9 mouse cellular contexts compared by ENCODE assay signal in genomic region chr1:59914799-59915198, GRCm38 (mm10). TPM values are rescaled to one million over a fixed set of nuclear protein-coding genes. Genes with fewer than 3 reads are reported as not detected.
DNase-seq lines count a peak whose midpoint lies in the region; ATAC-seq and TF ChIP-seq lines count a peak whose summit lies in the region.
"Had no signal": no experiment of that assay in that cellular context is flagged by ENCODE, and none has a peak within 500 bp of the region (broad histone marks: within the 10 kb centered on the region; RNA-seq: fewer than 3 reads in every experiment).

No protein-coding gene starts in this region.

- intact Hi-C loops in left cerebral cortex, postnatal 10 days (cut with DNase I): no loop called here

- peak overlapping the region; percentile 34 for H3K9ac ChIP-seq in lung, postnatal 0 days (replicated peaks; ENCODE audit: low read depth)
- peak overlapping the region; percentile 96; the same call in 1 of the 2 replicates for H3K9ac ChIP-seq in liver, embryonic 11.5 days (ENCODE audit: low read depth, low read length)
- H3K9ac ChIP-seq in stomach, postnatal 0 days (ENCODE audit: low read length): no peak overlapping the region

- DNase-seq in cerebellum, adult 2 months: no peak
- DNase-seq in cerebellum, adult 9-10 months: no peak
- DNase-seq in lung, postnatal 0 days (ENCODE audit: low spot score): peak; percentile 25
- DNase-seq in lung, postnatal 10 days: no peak
- no peak for DNase-seq in liver, embryonic 11.5 days (ENCODE audit: low spot score)
- DNase-seq in stomach, postnatal 0 days (ENCODE audit: low spot score): no peak
- DNase-seq in thymus, postnatal 10 days (ENCODE audit: low spot score in 2 of 2): no peak
- no peak for DNase-seq in left cerebral cortex, postnatal 10 days (ENCODE audit: extremely low spot score in 1 of 2, low spot score in 2 of 2)
- DNase-seq: kidney, postnatal 36 days had no signal

- no peak for ATAC-seq in lung, postnatal 0 days
- ATAC-seq in liver, embryonic 11.5 days (replicated peaks; ENCODE audit: low FRiP score): peak; percentile 28; the same call in 1 of the 2 replicates
- ATAC-seq in stomach, postnatal 0 days (ENCODE audit: low FRiP score, low TSS enrichment): no peak

- H3K9me3 ChIP-seq in lung, postnatal 0 days (ENCODE audit: low read length): no peaks in the 10 kb centered on the region
- H3K9me3 ChIP-seq in liver, embryonic 11.5 days (ENCODE audit: control insufficient read depth, low read length): no peaks in the 10 kb centered on the region
- H3K9me3 ChIP-seq in stomach, postnatal 0 days (ENCODE audit: control insufficient read depth, low read length): no peaks in the 10 kb centered on the region

- peak overlapping the region; percentile 79 for H3K4me2 ChIP-seq in lung, postnatal 0 days (replicated peaks; ENCODE audit: low read depth, low read length)
- peak overlapping the region; percentile 79 for H3K4me2 ChIP-seq in liver, embryonic 11.5 days
- peak overlapping the region; percentile 84 for H3K4me2 ChIP-seq in stomach, postnatal 0 days (replicated peaks; ENCODE audit: low read depth)

- no peak for TF ChIP-seq CTCF in cerebellum, adult 2 months (IDR thresholded peaks at IDR 0.05; ENCODE audit: borderline replicate concordance, insufficient read depth, low read depth, low read length)
- TF ChIP-seq CTCF in lung, postnatal 0 days (IDR thresholded peaks at IDR 0.05): no peak
- TF ChIP-seq CTCF in stomach, postnatal 0 days (IDR thresholded peaks at IDR 0.05; ENCODE audit: low read depth): no peak

- no peak for TF ChIP-seq POLR2A in cerebellum, adult 2 months (IDR thresholded peaks at IDR 0.05; ENCODE audit: borderline replicate concordance, insufficient read depth, low read length)

- TF ChIP-seq EP300 in lung, postnatal 0 days (IDR thresholded peaks at IDR 0.05): no peak
- no peak for TF ChIP-seq EP300 in stomach, postnatal 0 days (optimal IDR thresholded peaks at IDR 0.05)

- H3K4me1 ChIP-seq in cerebellum, adult 2 months (ENCODE audit: control insufficient read depth, insufficient read depth, low read length): no peaks in the 10 kb centered on the region; the same call in 1 of the 2 replicates
- peaks cover 3% of the 10 kb centered on the region; the same call in 1 of the 2 replicates for H3K4me1 ChIP-seq in lung, postnatal 0 days (ENCODE audit: insufficient read depth, low read depth, low read length)
- H3K4me1 ChIP-seq in liver, embryonic 11.5 days (replicated peaks; ENCODE audit: control insufficient read depth, insufficient read depth, low read length): peaks cover 30% of the 10 kb centered on the region
- 0 out of 2 replicates have a peak, but pooled peaks cover 3% of the 10 kb centered on the region for H3K4me1 ChIP-seq in stomach, postnatal 0 days (replicated peaks; ENCODE audit: control insufficient read depth, insufficient read depth)

- peak overlapping the region; percentile 88 for H3K4me3 ChIP-seq in cerebellum, adult 2 months (replicated peaks; ENCODE audit: insufficient read depth, low read depth, low read length)
- H3K4me3 ChIP-seq in lung, postnatal 0 days (ENCODE audit: low read depth, low read length): peak overlapping the region; percentile 99
- H3K4me3 ChIP-seq in liver, embryonic 11.5 days (ENCODE audit: low read depth, low read length): peak overlapping the region; percentile 99
- no peak overlapping the region for H3K4me3 ChIP-seq in stomach, postnatal 0 days (ENCODE audit: low read depth, low read length)

- no peaks in the 10 kb centered on the region for H3K27me3 ChIP-seq in cerebellum, adult 2 months (ENCODE audit: control insufficient read depth, insufficient read depth, low read length)
- no peaks in the 10 kb centered on the region for H3K27me3 ChIP-seq in lung, postnatal 0 days (replicated peaks; ENCODE audit: insufficient read depth, low read length)
- H3K27me3 ChIP-seq in liver, embryonic 11.5 days (replicated peaks; ENCODE audit: control insufficient read depth, insufficient read depth, low read length): no peaks in the 10 kb centered on the region
- H3K27me3 ChIP-seq in stomach, postnatal 0 days (ENCODE audit: control insufficient read depth, insufficient read depth, low read length): no peaks in the 10 kb centered on the region

- no peak overlapping the region for H3K27ac ChIP-seq in cerebellum, adult 2 months (ENCODE audit: insufficient read depth, low read length)
- peak overlapping the region; percentile 98; the same call in 1 of the 2 replicates for H3K27ac ChIP-seq in lung, postnatal 0 days (ENCODE audit: low read length)
- peak overlapping the region; percentile 94 for H3K27ac ChIP-seq in liver, embryonic 11.5 days (ENCODE audit: low read depth, low read length)
- H3K27ac ChIP-seq in stomach, postnatal 0 days (replicated peaks): no peak overlapping the region

- WGBS in cerebellum, adult 2 months: 39% methylated on average over 3 of the region's 3 CpGs
- WGBS in lung, postnatal 0 days: 25% methylated on average over 3 of the region's 3 CpGs
- 30% methylated on average over 3 of the region's 3 CpGs for WGBS in liver, embryonic 11.5 days
- 34% methylated on average over 3 of the region's 3 CpGs for WGBS in stomach, postnatal 0 days

- no peaks in the 10 kb centered on the region for H3K36me3 ChIP-seq in lung, postnatal 0 days (ENCODE audit: insufficient read depth, low read length)
- H3K36me3 ChIP-seq in liver, embryonic 11.5 days (ENCODE audit: control insufficient read depth, insufficient read depth, low read length): no peaks in the 10 kb centered on the region
- H3K36me3 ChIP-seq in stomach, postnatal 0 days (ENCODE audit: control insufficient read depth, insufficient read depth, low read length): no peaks in the 10 kb centered on the region

RNA-seq across cellular contexts. Expression of gene Fam117b, which starts 2.0 kb away (rescaled TPM):
- polyA plus RNA-seq in cerebellum, adult 2 months (2012; rRNA removed): 27.8 and 27.9 TPM in 2 replicates
- polyA plus RNA-seq in lung, postnatal 0 days (2015; fragmentation: Nextera tagmentation; extraction: Ambion mirVana): 12.5 and 12.7 TPM in 2 replicates
- 10.3 and 10.6 TPM in 2 replicates for polyA plus RNA-seq in liver, embryonic 11.5 days (2014; fragmentation: Nextera tagmentation; extraction: Ambion mirVana)
- 4.1 and 4.3 TPM in 2 replicates for polyA plus RNA-seq in stomach, postnatal 0 days (2015; fragmentation: Nextera tagmentation; extraction: Ambion mirVana)
- total RNA-seq in left cerebral cortex, postnatal 10 days (2021): 10 to 100 TPM; 59.0 to 59.5 TPM

Comparison
In these comparisons a context has a peak if more than half of its experiments do, and no peak if none do; other contexts are left out.
1. H3K27ac ChIP-seq: peak in lung, postnatal 0 days (single experiment) and liver, embryonic 11.5 days (single experiment); none in cerebellum, adult 2 months (single experiment) and stomach, postnatal 0 days (single experiment).
2. Peak in every context shown above with its lines, with median percentiles within 50 percentile points of each other: H3K4me2 ChIP-seq.